Mouse (Mus musculus) A20 (cell line): ENCODE measurements around the gene Prph2.

Experiments used
- DNase-seq: peaks from one replicate; pipeline ENCODE4 v3.0.0-alpha.2; 2011; ENCODE audit warnings: low read depth, low spot score

The Prph2 gene

GRCm38 (mm10) chr17:46890843-46891594 lies 19.2 kb upstream of the Prph2 start:
- DNase-seq, result no peak

- DNase-seq, result no peak
Measured at GRCm38 (mm10) chr17:46895426-46895825, 14.8 kb upstream of the Prph2 start.

- peak; percentile 71 for DNase-seq
Measured at GRCm38 (mm10) chr17:46897221-46897950, 12.9 kb upstream of the Prph2 start.

- DNase-seq, result no peak
Measured at GRCm38 (mm10) chr17:46900941-46901340, 9.3 kb upstream of the Prph2 start.

- DNase-seq, result peak; percentile 74
Measured at GRCm38 (mm10) chr17:46903876-46904490, 6.3 kb upstream of the Prph2 start.

GRCm38 (mm10) chr17:46912331-46912730 lies 2.1 kb downstream of the Prph2 start:
- no peak for DNase-seq

GRCm38 (mm10) chr17:46915129-46915528 lies 4.9 kb downstream of the Prph2 start:
- no peak for DNase-seq

- no peak for DNase-seq
Measured at GRCm38 (mm10) chr17:46918951-46919350, 8.7 kb downstream of the Prph2 start.

- DNase-seq, result no peak
Measured at GRCm38 (mm10) chr17:46920855-46921254, 10.6 kb downstream of the Prph2 start.

- no peak for DNase-seq
Measured at GRCm38 (mm10) chr17:46926192-46926591, 15.9 kb downstream of the Prph2 start.

- DNase-seq, result no peak
Measured at GRCm38 (mm10) chr17:46926941-46927340, 16.7 kb downstream of the Prph2 start.

GRCm38 (mm10) chr17:46927781-46928180 lies 17.5 kb downstream of the Prph2 start:
- no peak for DNase-seq

GRCm38 (mm10) chr17:46929277-46929676 lies 19.0 kb downstream of the Prph2 start:
- no peak for DNase-seq

- no peak for DNase-seq
Measured at GRCm38 (mm10) chr17:46929897-46930296, 19.6 kb downstream of the Prph2 start.

- DNase-seq, result no peak
Measured at GRCm38 (mm10) chr17:46932961-46933360, 22.7 kb downstream of the Prph2 start.

- DNase-seq, result peak; percentile 62
Measured at GRCm38 (mm10) chr17:46933557-46934348, 23.5 kb downstream of the Prph2 start.

- no peak for DNase-seq
Measured at GRCm38 (mm10) chr17:46940461-46940860, 30.2 kb downstream of the Prph2 start.

- no peak for DNase-seq
Measured at GRCm38 (mm10) chr17:46942421-46942820, 32.2 kb downstream of the Prph2 start.

- DNase-seq, result no peak
Measured at GRCm38 (mm10) chr17:46946276-46946675, 36.0 kb downstream of the Prph2 start.

- DNase-seq, result peak; percentile 8
Measured at GRCm38 (mm10) chr17:46958045-46958444, 47.8 kb downstream of the Prph2 start.

GRCm38 (mm10) chr17:46960216-46960615 lies 50.0 kb downstream of the Prph2 start:
- DNase-seq, result no peak

GRCm38 (mm10) chr17:46962153-46962552 lies 51.9 kb downstream of the Prph2 start:
- DNase-seq, result no peak
